Mouse (Mus musculus): ENCODE data around the gene Six2.

Gene Six2

GRCm38 (mm10) chr17:85688236-85688910 lies at the start of gene Six2:
Gene Six2 (minus strand): TSS chr17:85688274.
- DNase-seq: peak; percentile 96

- peak; percentile 82 for DNase-seq
Observed at GRCm38 (mm10) chr17:85737090-85737780, 49.2 kb upstream of the Six2 start.

GRCm38 (mm10) chr17:85731329-85731728 lies 43.3 kb upstream of the Six2 start:
- no peak for DNase-seq

- DNase-seq: no peak
Observed at GRCm38 (mm10) chr17:85730231-85731015, 42.3 kb upstream of the Six2 start.

- no peak for DNase-seq
Observed at GRCm38 (mm10) chr17:85728071-85728718, 40.1 kb upstream of the Six2 start.

- no peak for DNase-seq
Observed at GRCm38 (mm10) chr17:85725988-85726387, 37.9 kb upstream of the Six2 start.

- no peak for DNase-seq
Observed at GRCm38 (mm10) chr17:85723166-85723565, 35.1 kb upstream of the Six2 start.

GRCm38 (mm10) chr17:85717266-85717665 lies 29.2 kb upstream of the Six2 start:
- peak; percentile 68 for DNase-seq

- DNase-seq: no peak
Observed at GRCm38 (mm10) chr17:85715784-85716183, 27.7 kb upstream of the Six2 start.

GRCm38 (mm10) chr17:85714370-85714769 lies 26.3 kb upstream of the Six2 start:
- DNase-seq: no peak

- no peak for DNase-seq
Observed at GRCm38 (mm10) chr17:85712874-85713273, 24.8 kb upstream of the Six2 start.

GRCm38 (mm10) chr17:85704369-85705260 lies 16.5 kb upstream of the Six2 start:
- DNase-seq: no peak

- no peak for DNase-seq
Observed at GRCm38 (mm10) chr17:85700028-85700427, 12.0 kb upstream of the Six2 start.

- no peak for DNase-seq
Observed at GRCm38 (mm10) chr17:85698643-85699042, 10.6 kb upstream of the Six2 start.

- DNase-seq: no peak
Observed at GRCm38 (mm10) chr17:85697976-85698375, 9.9 kb upstream of the Six2 start.

GRCm38 (mm10) chr17:85694499-85694898 lies 6.4 kb upstream of the Six2 start:
- DNase-seq: no peak

- DNase-seq: peak; percentile 44
Observed at GRCm38 (mm10) chr17:85693101-85693500, 5.0 kb upstream of the Six2 start.

GRCm38 (mm10) chr17:85692594-85692993 lies 4.5 kb upstream of the Six2 start:
- peak; percentile 27 for DNase-seq

GRCm38 (mm10) chr17:85691701-85692536 lies 3.8 kb upstream of the Six2 start:
- DNase-seq: peak; percentile 55

GRCm38 (mm10) chr17:85690969-85691335 lies 2.9 kb upstream of the Six2 start:
- DNase-seq: peak; percentile 61

GRCm38 (mm10) chr17:85690323-85690968 lies 2.4 kb upstream of the Six2 start:
- peak; percentile 17 for DNase-seq
